Mouse (Mus musculus) thymus, adult 2 months (tissue): ENCODE data around the gene Fkbp5. TPM values are rescaled to one million over a fixed set of nuclear protein-coding genes. Genes with fewer than 3 reads are reported as not detected.

Experiments
- DNase-seq: peaks from one replicate; pipeline ENCODE4 v3.0.0; 2021
- H3K27ac ChIP-seq: fragments of 200-500 bp; 2 replicates; pipeline ENCODE4 v1.5.1; 2012; ENCODE audit warnings: low read length, control low read depth; ENCODE audit not compliant: control insufficient read depth, insufficient read depth
- H3K27me3 ChIP-seq: fragments of 200-500 bp; 2 replicates; pipeline ENCODE4 v1.6.1; 2012; ENCODE audit warnings: mild to moderate bottlenecking, low read length, moderate library complexity, mixed read lengths; ENCODE audit not compliant: control insufficient read depth, insufficient read depth
- H3K36me3 ChIP-seq: fragments of 200-500 bp; 2 replicates; pipeline ENCODE4 v1.6.1; 2012; ENCODE audit warnings: mild to moderate bottlenecking, low read length, moderate library complexity; ENCODE audit not compliant: control insufficient read depth, insufficient read depth
- H3K4me1 ChIP-seq: fragments of 200-500 bp; replicated peaks from 2 replicates; pipeline ENCODE4 v1.6.1; 2012; ENCODE audit warnings: low read length; ENCODE audit not compliant: control insufficient read depth, insufficient read depth
- H3K4me3 ChIP-seq: fragments of 200-500 bp; 2 replicates; pipeline ENCODE4 v1.5.1; 2012; ENCODE audit warnings: mild to moderate bottlenecking, low read length, control low read depth, moderate library complexity; ENCODE audit not compliant: control insufficient read depth, insufficient read depth
- CTCF ChIP-seq: fragments of 200-500 bp; IDR thresholded peaks from 2 replicates; pipeline ENCODE4 v1.5.1; 2012; ENCODE audit warnings: mild to moderate bottlenecking, control low read depth, low read length, moderate library complexity, borderline replicate concordance; ENCODE audit not compliant: control insufficient read depth, poor library complexity, insufficient read depth; ENCODE audit errors: extremely low read depth
- POLR2A ChIP-seq: fragments of 200-500 bp; IDR thresholded peaks from 2 replicates; pipeline ENCODE4 v1.6.1; 2012; ENCODE audit warnings: mild to moderate bottlenecking, low read length, control low read depth, moderate library complexity; ENCODE audit not compliant: control insufficient read depth, poor library complexity, insufficient read depth; ENCODE audit errors: extremely low read depth
- WGBS: fragments of 180-500 bp; shearing (Covaris S2); methylation state at CpG from one replicate; pipeline ENCODE4 v1.1.7; 2018; 5-methylcytosine and 5-hydroxymethylcytosine counted together
- polyA plus RNA-seq: library from polyadenylated mRNA; depleted of rRNA; stranded (reverse); fragments of >200 nt; gene quantifications from 2 replicates; pipeline ENCODE4 v1.2.3, GENCODE M21; 2012

Fkbp5 gene
- polyA plus RNA-seq, 1 experiment = 157 TPM

DNA sequence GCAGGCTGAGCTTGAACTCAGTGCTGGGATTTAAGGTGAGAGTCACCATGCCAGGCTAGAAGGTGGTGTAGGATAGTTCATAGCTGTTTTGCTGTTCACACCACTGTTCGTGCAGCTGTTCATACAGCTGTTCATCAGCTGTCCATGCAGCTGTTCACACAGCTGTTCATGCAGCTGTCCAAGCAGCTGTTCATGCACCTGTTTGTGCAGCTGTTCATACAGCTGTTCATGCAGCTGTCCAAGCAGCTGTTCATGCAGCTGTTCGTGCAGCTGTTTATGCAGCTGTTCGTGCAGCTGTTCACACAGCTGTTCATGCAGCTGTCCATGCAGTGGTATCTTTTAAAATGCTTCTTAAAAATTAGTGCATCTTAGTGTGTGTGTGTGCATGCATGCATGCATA, 128.8 kb downstream of the Fkbp5 start:
- H3K4me1 ChIP-seq = peaks cover 9% of the 10 kb centered on the region
- WGBS = 94% methylated on average over 3 of the region's 3 CpGs
- DNase-seq = no peak

DNA sequence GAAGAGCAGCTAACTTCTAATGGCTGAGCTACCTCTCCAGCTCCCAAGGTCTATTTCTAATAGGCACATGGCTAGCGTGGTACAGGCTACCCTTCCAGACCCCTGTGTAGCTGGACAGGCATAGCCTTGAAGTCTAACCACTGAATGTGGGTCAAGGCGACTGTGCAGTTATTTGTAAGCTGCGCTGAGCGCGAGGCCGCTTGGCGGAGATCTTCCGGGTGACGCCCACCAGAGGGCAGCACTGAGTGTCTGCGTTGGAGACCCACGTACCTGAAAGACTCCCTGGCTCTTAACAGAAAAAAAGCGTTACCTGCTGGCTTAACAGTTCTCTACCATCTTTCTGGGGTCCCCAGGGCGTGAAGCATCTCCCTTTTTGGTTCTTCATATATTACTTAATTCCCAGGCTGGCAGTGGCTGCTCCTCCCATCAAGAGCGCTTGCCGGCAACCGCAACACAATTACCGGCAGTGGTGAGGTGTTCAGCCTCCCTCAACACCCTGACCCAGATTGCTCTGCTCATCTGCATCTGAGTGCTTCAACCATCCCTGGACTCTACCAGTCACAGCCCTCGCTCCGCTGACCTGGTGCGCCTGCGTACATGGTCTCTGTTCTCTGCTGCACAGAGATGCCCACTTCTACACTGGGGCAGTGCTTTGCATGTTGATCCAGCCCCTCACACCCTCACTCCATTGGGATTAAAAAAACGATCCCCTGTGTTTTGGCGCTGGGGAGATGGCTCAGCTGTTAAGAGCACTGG, 131.0 kb downstream of the Fkbp5 start:
- H3K4me1 ChIP-seq = peaks cover 4% of the 10 kb centered on the region
- TF ChIP-seq CTCF (peak; percentile 96), POLR2A (no peak)
- H3K27me3 ChIP-seq = no peaks in the 10 kb centered on the region; the same call in 1 of the 2 replicates
- H3K36me3 ChIP-seq = no peaks in the 10 kb centered on the region
- WGBS = 19% methylated on average over 23 of the region's 23 CpGs
- no peak overlapping the region for H3K4me3 ChIP-seq
- peak; percentile 85 for DNase-seq
- no peak overlapping the region for H3K27ac ChIP-seq

More for the DNA sequence above, 128.8 kb downstream of the Fkbp5 start:
- Histone ChIP-seq H3K36me3 (no peaks in the 10 kb centered on the region), H3K27me3 (no peaks in the 10 kb centered on the region; the same call in 1 of the 2 replicates), H3K27ac (no peak overlapping the region), H3K4me3 (no peak overlapping the region)
- TF ChIP-seq POLR2A = no peak
- TF ChIP-seq CTCF = no peak

GRCm38 (mm10) chr17:28384298-28384697, 133.0 kb downstream of the Fkbp5 start:
- no peaks in the 10 kb centered on the region for H3K36me3 ChIP-seq
- no peak for TF ChIP-seq POLR2A
- 87% methylated on average over 4 of the region's 4 CpGs for WGBS
- no peaks in the 10 kb centered on the region; the same call in 1 of the 2 replicates for H3K27me3 ChIP-seq
- H3K4me1 ChIP-seq = peaks cover 4% of the 10 kb centered on the region
- no peak overlapping the region for H3K27ac ChIP-seq
- peak; percentile 46 for DNase-seq
- H3K4me3 ChIP-seq = no peak overlapping the region

DNA sequence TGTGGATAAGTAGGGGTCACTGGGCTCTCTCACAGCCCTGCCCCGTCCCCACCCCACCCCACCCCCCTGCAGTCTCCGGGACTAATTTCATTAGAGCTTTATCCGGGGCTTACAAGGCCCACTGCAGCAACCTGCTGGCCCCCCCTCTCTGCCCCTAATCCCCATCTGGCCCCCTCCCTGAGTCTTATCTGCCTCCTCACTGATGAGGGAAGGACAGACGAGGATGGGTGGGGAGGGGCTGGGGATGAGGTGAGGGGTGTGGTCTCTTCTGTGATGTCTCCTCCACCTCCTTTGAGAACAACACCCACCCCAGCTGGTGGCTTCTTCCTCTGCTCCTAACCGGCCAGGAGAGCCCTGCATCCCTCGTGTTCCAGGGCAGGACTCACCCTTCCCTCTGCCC, 137.1 kb downstream of the Fkbp5 start:
- TF ChIP-seq POLR2A (no peak), CTCF (no peak)
- Histone ChIP-seq H3K27me3 (no peaks in the 10 kb centered on the region; the same call in 1 of the 2 replicates), H3K36me3 (no peaks in the 10 kb centered on the region), H3K27ac (no peak overlapping the region), H3K4me1 (peaks cover 6% of the 10 kb centered on the region), H3K4me3 (no peak overlapping the region)
- WGBS = 36% methylated on average over 6 of the region's 6 CpGs
- DNase-seq = no peak

DNA sequence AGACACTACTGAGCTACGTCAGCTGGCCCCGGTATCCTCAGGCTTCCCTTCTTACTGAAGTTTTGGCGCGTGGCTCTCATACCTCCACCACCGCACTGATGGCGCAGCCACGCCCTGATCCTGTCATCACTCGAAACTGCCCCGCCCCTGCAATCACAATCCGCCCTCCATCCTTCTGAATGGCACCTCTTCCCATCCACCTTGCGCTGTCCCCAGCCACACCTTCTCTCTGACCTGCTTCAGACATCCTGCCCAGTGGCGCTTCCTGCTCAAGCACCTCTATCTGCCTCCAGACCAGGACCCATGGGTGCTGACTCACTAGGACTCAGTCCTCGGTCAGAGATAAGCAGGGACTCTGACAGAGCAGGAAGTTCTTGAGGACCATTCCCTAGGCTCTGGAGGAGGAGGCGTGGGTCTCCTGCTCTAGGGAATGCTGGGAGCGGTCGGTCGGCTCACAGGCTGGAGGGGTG, 141.7 kb downstream of the Fkbp5 start:
- Histone ChIP-seq H3K36me3 (no peaks in the 10 kb centered on the region), H3K27me3 (no peaks in the 10 kb centered on the region; the same call in 1 of the 2 replicates), H3K4me3 (no peak overlapping the region), H3K27ac (no peak overlapping the region), H3K4me1 (peaks cover 16% of the 10 kb centered on the region)
- WGBS = 14% methylated on average over 17 of the region's 17 CpGs
- peak; percentile 15 for DNase-seq
- TF ChIP-seq CTCF (no peak), POLR2A (no peak)

GRCm38 (mm10) chr17:28374494-28374893, 142.8 kb downstream of the Fkbp5 start:
- DNase-seq = peak; percentile 77
- Histone ChIP-seq H3K27me3 (no peaks in the 10 kb centered on the region; the same call in 1 of the 2 replicates), H3K36me3 (no peaks in the 10 kb centered on the region), H3K27ac (peak overlapping the region; percentile 66), H3K4me3 (peak overlapping the region; percentile 25), H3K4me1 (peaks cover 16% of the 10 kb centered on the region)
- 11% methylated on average over 16 of the region's 16 CpGs for WGBS
- TF ChIP-seq CTCF (no peak), POLR2A (no peak)

DNA sequence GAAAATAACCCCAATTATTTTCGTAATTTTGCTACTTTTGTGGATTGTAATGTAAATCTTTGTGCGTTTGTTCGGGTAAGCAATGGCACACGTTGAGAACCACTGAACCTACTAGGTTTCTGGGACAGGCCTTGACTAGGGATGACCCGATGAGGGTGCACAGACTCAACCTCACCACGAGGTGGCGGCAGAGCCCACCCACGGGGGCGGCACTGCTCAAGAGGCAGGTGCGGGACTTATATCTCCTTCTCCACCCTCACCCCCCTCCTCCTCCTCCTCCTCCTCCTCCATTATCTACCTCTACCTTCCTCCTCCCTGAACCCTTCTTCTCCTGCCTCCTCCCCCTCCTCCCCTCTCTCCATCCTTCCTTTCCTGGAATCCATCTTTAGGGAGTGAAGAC, 143.5 kb downstream of the Fkbp5 start:
- no peak for TF ChIP-seq POLR2A
- peak; percentile 95; the same call in 1 of the 2 replicates for TF ChIP-seq CTCF
- no peaks in the 10 kb centered on the region for H3K36me3 ChIP-seq
- 20% methylated on average over 10 of the region's 10 CpGs for WGBS
- H3K4me1 ChIP-seq = peaks cover 16% of the 10 kb centered on the region
- DNase-seq = peak; percentile 87
- no peaks in the 10 kb centered on the region; the same call in 1 of the 2 replicates for H3K27me3 ChIP-seq
- H3K4me3 ChIP-seq = peak overlapping the region; percentile 25; the same call in 1 of the 2 replicates
- H3K27ac ChIP-seq = peak overlapping the region; percentile 66
